Mouse (Mus musculus): ENCODE measurements at regions not wholly inside any gene's neighbourhood (a gene's known extent, or its start where the extent isn't known, plus 50 kb on each side); places are given as distances from the start of the nearest gene placed in this dataset.
A peak's percentile ranks its signal among the peaks of the same experiment; 100 is the strongest.
"Not testable (repeated sequence)": the region's sequence is repeated elsewhere in the genome, so short reads cannot be mapped to it uniquely, and the experiment has no call there.

DNA sequence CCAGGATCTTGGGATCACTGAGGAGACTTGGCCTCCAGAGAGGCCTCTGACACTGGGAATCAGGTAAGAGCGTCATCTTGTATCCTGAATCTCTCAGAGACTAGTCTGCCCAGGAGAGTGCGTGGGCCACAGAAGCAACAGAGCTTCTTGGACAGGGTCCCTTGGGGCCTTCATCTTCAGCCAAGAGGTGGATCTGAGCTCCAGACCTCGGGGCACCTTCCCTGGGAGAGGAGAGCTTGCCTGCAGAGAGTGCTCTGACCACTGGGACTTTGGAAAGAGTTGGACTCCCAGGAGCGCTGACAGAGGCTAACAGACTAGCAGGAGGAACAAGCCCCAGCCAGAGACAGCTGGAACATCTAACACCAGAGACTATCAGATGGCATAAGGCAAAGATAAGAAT, 73.9 kb upstream of the Gm15319 start:
- DNase-seq (ENCODE audit: low read depth, low spot score) = peak; percentile 1

DNA sequence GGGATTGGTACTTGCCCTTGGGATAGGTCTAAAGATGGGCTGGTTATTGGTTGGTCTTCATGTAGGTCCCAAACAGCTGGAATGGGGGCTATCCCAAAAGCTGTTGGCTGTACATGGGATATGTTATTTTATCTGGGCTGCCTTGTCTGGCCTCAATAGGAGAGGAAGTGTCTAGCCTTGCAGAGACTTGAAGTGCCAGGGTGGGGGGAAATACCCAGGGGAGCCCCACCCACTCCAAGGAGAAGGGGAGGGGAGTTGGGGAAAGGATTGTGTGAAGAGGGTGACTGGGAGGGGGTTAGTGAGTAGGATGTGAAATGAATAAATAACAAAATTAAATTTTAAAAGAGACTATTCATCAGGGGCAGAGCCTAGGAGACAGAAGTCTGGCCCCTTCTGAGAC, 70.2 kb upstream of the Gm15319 start:
- not testable (repeated sequence) for DNase-seq (ENCODE audit: low read depth, low spot score)

DNA sequence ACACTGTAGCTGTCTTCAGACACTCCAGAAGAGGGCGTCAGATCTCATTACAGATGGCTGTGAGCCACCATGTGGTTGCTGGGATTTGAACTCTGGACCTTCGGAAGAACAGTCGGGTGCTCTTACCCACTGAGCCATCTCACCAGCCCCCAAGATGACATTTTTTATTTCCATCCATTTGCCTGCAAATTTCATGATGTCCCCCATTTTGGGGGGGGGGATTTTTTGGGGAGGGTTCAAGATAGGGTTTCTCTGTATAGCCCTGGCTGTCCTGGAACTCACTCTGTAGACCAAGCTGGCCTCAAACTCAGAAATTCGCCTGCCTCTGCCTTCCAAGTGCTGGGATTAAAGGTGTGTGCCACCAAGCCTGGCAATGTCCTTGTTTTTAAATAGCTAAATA, 66.5 kb upstream of the Gm15319 start:
- not testable (repeated sequence) for DNase-seq (ENCODE audit: low read depth, low spot score)

DNA sequence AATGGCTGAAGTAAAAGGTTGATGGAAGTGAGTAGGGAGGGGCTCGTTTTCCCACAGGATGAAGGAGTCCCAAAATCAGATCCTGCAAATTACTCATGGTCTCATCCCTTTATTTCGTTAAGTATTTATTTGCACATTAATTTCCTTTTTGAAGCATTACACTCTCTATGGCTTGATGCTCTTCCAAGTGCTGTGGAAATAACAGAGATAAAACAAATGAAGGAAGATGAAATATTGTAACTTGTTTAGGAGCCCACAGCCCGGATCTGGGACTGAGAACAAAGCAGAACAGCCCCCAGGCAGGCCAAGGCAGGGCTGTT, 61.9 kb upstream of the Gm15319 start:
- DNase-seq (ENCODE audit: low read depth, low spot score) = peak; percentile 58

DNA sequence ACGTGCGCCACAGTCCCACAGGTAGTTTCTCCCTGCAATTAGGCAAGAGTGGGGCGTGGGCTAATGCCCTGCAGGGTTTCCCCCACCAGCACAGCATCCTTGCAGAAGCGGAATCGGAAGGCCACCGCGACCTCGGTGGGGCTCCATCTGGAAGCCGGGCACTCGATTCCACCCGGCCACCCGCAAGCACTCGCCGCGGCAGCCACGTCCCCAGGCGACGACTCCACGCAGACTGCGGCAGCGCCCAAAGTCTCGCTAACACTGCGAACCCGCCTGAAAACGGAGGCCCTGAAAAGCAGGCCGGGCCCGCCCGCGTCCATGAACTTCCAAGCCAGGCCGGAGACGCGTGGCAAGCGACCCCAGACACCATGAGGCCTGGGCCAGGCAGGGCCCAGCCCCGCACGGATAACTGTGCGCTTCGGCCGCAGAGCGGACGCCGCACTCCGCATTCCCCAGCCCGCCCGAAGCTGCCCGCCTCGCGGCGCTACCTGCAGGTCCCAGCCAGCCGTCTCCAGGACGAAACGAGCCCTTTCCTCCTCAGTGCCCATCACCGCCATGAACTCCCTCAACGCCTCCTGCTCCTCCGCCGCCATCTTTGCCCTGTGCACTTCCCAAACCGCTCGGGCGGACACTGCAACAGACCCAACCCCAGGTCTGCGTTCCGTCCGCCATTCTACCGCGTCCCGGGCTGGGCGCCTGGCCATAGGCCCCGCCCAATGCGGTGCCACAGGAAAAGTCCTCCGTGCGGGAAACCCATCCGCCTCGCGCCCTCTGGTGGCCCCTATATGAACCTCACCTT, 61.3 kb upstream of the Gm15319 start:
- DNase-seq (ENCODE audit: low read depth, low spot score) = peak; percentile 100

DNA sequence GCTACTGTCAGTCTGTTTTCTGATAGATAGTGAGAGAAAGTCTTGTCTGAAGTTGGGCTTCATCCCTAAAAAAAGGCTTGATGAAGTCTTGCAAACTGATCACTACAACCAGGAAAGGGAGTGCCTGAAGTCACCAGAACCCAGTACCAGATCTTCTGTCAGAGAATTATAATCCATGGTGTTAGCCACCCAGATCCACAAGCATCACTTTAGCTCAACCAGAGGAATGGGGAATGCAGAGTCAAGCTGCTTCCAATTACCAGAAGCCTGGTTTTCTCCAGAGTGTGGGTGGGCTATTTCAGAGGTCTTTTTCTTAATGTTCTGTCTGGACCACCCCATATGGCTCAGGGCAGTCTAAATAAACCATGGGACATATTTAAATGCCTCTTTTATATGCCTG, 57.8 kb upstream of the Gm15319 start:
- not testable (repeated sequence) for DNase-seq (ENCODE audit: low read depth, low spot score)

Data from ZHBTc4 (cell line).